Mouse (Mus musculus) bone marrow, adult 2 months (tissue): ENCODE measurements around the gene Rab30. TPM values are rescaled to one million over a fixed set of nuclear protein-coding genes. Genes with fewer than 3 reads are reported as not detected.

ENCODE experiments used
- H3K27ac ChIP-seq: fragments of 200-500 bp; 2 replicates; pipeline ENCODE4 v1.5.1; 2012; ENCODE audit warnings: low read depth, mild to moderate bottlenecking, control low read depth, inconsistent platforms, low read length; ENCODE audit not compliant: control insufficient read depth, poor library complexity, insufficient read depth
- H3K4me1 ChIP-seq: fragments of 200-500 bp; 2 replicates; pipeline ENCODE4 v1.6.1; 2011; ENCODE audit warnings: low read length; ENCODE audit not compliant: control insufficient read depth, insufficient read depth
- H3K4me3 ChIP-seq: fragments of 200-500 bp; replicated peaks from 2 replicates; pipeline ENCODE3; 2011; ENCODE audit warnings: mild to moderate bottlenecking, low read depth, low read length, control low read depth; ENCODE audit not compliant: control insufficient read depth
- CTCF ChIP-seq: fragments of 200-500 bp; IDR thresholded peaks from 2 replicates; pipeline ENCODE4 v1.5.1; 2011; ENCODE audit warnings: low read length, control low read depth; ENCODE audit not compliant: control insufficient read depth, insufficient read depth
- POLR2A ChIP-seq: fragments of 200-500 bp; IDR thresholded peaks from 2 replicates; pipeline ENCODE4 v1.6.1; 2011; ENCODE audit warnings: low read depth, mild to moderate bottlenecking, control low read depth, low read length, borderline replicate concordance; ENCODE audit not compliant: control insufficient read depth
- WGBS: fragments of 180-500 bp; shearing (Covaris S2); methylation state at CpG from one replicate; pipeline ENCODE4 v1.1.7; 2018; 5-methylcytosine and 5-hydroxymethylcytosine counted together
- polyA plus RNA-seq: library from polyadenylated mRNA; stranded (reverse); fragments of >200 nt; gene quantifications from 2 replicates; pipeline ENCODE4 v1.2.4, GENCODE M21; 2011; ENCODE audit warnings: low replicate concordance; ENCODE audit not compliant: missing spikeins, insufficient read depth, insufficient read length

Rab30 gene
- polyA plus RNA-seq, 1 experiment, result 6.8 TPM

DNA sequence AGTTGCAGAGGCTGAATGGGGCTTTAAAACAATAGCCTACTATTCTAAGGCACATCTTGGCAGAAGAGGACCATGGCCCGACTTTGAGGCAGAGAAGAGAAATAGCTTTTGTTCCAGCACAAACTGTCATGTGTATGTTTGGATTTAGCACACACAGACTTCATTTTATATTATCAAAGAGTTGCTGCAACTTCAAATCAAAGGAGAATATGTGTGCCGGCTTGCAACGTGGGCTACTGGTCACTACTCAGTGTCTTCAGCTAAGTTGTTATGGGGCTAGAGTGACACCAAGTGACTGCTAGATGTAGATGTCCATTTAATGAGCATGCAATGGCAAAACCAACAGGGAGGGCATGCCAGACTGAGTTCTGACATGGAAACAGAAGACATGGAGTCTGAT lies 86.6 kb downstream of the Rab30 start:
- WGBS, result 67% methylated on average over 3 of the region's 3 CpGs
- Histone ChIP-seq H3K4me1 (peaks cover 1% of the 10 kb centered on the region), H3K4me3 (no peak overlapping the region), H3K27ac (no peak overlapping the region)
- TF ChIP-seq CTCF (no peak), POLR2A (no peak)

DNA sequence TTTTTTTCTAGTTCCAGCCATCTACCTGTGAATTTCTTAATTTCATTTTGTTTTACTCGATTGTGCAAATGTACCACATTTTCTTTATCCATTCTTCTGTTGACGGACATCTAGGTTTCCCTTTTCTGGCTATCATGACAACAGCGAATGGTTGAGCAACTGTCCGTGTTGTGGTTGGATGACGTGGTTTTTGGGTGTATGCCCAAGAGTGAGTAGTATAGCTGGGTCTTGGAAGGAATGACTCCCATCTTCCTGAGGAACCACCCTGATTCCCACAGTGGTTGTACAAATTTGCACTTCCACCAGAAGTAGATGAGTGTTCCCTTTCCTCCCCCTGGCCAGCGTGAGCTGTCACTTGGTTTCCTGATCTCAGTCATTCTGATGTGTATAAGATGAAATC lies 91.0 kb downstream of the Rab30 start:
- 24% methylated on average over 6 of the region's 6 CpGs for WGBS
- no peak overlapping the region for H3K27ac ChIP-seq
- H3K4me1 ChIP-seq, result no peaks in the 10 kb centered on the region; the same call in 1 of the 2 replicates
- no peak overlapping the region for H3K4me3 ChIP-seq
- TF ChIP-seq CTCF (no peak), POLR2A (no peak)

DNA sequence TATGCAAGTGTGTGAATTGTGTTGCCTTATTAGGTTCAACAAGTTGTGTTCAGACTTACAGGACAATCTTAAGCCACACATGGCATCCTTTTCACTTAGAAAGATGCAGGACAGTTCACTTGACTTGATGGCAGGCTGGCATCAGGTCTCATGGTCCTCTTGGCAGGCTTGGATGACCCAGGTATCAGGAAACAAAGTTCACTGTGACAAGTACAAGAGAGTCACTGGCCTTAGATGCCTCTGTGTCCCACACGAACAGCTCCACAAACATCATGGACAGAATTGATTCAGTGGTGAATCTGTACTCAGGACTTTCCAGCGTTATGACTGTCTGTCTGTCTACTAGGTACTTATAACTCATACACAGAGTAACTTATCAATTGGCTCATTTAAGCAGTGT lies 93.0 kb downstream of the Rab30 start:
- H3K4me3 ChIP-seq, result no peak overlapping the region
- WGBS, result 80% methylated on average over 2 of the region's 2 CpGs
- H3K27ac ChIP-seq, result no peak overlapping the region
- H3K4me1 ChIP-seq, result no peaks in the 10 kb centered on the region; the same call in 1 of the 2 replicates
- TF ChIP-seq CTCF (no peak), POLR2A (no peak)

DNA sequence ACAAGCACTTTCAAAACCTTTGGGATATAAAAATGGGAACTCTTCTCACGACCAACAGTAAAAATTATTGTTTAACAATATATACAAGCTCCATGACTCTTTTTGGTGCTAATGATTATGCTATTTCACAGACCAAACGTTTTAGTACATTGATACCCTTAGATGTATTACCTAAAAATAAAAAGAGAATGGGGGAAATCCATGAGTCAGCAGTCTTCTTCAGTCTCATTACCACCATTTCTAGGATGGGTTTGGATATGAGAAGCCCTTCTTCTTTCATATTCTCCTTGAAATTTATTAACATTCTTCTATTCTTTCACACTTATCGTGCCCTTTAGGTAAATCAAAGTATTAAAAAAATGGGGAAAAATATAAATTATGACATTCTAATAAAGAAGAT lies 95.0 kb downstream of the Rab30 start:
- H3K27ac ChIP-seq, result no peak overlapping the region
- no peak overlapping the region for H3K4me3 ChIP-seq
- H3K4me1 ChIP-seq, result no peaks in the 10 kb centered on the region; the same call in 1 of the 2 replicates
- 73% methylated on average over 3 of the region's 3 CpGs for WGBS
- TF ChIP-seq POLR2A (no peak), CTCF (no peak)

DNA sequence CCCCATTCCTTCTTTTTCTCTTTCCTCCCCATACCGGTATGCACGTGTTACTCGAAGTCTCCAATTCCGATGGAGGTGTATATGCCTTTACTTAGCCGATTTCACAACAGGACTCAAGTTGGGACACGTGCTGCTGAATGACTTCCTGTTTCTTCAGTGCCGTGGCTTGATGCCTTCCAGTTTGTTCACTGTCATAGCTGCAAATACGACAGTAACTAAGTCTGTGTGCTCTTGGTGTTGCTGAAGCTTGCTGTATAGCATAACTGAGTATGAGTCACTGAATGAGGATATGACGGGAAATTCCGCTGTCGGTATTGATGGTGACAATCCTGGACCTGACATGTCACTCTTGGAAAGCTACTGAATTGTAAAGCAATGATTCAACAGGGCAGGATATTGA lies 95.8 kb downstream of the Rab30 start:
- Histone ChIP-seq H3K4me1 (no peaks in the 10 kb centered on the region; the same call in 1 of the 2 replicates), H3K27ac (no peak overlapping the region), H3K4me3 (no peak overlapping the region)
- WGBS, result 27% methylated on average over 11 of the region's 11 CpGs
- TF ChIP-seq CTCF, result no peak
- TF ChIP-seq POLR2A, result no peak

DNA sequence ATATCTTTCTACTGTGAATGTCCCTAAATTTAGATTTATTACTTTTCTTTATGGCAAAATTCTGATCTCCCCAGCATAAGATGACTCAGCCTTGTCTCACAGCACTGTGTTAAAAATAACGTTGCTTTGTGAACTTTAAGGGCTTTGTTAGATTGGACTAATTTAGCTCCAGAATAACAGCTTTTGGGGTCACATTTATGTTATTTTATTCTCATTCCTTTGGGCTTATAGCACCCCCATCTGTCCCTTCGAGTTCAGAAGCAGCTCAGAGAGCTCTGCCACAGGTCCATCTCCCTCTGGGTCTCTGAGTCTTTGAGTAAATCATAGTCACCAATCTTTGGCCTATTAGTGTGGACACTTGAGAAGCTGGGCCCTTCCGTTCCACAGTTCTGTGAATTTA lies 96.5 kb downstream of the Rab30 start:
- TF ChIP-seq CTCF, result no peak
- no peak for TF ChIP-seq POLR2A
- WGBS, result 58% methylated on average over 3 of the region's 3 CpGs
- H3K4me3 ChIP-seq, result no peak overlapping the region
- H3K4me1 ChIP-seq, result no peaks in the 10 kb centered on the region
- no peak overlapping the region for H3K27ac ChIP-seq

DNA sequence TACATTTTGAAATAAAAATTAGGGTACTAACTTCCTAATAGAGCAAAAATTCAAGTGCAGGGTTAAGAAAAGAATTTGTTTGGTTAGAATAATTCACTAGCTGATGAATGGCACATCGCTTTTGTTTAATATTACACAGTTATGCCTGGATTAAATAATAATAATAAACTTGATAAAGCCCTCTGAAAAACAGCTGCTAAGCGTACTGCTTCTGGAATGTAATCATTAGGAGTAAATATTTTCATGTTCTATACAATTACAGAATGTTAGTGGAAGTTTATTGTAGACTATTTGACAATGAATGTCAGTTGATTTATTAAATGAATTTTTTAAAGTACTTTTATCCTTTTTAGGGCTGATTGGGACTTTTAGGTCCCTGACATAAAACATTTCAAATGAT lies 100.9 kb downstream of the Rab30 start:
- H3K27ac ChIP-seq, result no peak overlapping the region
- H3K4me3 ChIP-seq, result no peak overlapping the region
- TF ChIP-seq CTCF, result no peak
- no peak for TF ChIP-seq POLR2A
- 85% methylated on average over 2 of the region's 2 CpGs for WGBS
- H3K4me1 ChIP-seq, result no peaks in the 10 kb centered on the region

DNA sequence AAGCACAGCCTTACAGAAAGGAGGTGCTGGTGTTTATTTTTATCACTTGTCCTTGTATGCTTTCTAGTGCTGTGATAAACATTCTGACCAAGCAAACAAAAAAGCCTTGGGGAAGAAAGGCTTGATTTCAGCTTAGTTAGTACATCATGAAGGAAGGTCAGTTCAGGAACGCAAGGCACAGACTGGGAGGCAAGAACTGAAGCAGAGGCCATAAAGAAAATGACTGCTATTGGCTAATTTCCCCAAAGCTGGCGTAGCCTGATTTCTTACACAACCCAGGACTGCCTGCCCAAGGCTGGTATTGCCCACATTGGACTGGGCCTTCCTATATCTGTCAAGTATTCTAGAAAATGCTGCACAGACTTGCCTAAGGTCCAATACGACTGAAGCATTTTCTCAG lies 106.8 kb downstream of the Rab30 start:
- WGBS, result 69% methylated on average over 3 of the region's 3 CpGs

DNA sequence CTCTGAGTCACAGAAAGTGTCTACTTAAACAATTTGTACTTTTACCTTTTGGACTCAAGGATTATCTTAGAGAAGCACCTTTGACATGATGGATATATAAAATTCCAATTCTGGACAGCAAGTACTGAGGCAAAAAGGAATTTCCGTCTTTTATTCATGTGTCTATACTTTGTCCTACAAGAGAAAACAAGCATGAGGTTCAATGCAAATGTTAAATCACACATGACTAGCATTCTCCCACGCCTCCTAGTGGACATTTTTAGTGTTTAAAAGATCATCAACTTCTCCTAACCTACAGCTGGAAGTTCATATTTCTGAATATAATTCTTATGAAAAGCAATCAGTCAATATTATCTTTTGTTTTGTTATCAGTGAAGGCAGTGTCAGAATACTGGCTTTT lies 125.1 kb downstream of the Rab30 start:
- WGBS, result 30% methylated on average over 2 of the region's 2 CpGs
- no peak for TF ChIP-seq POLR2A
- TF ChIP-seq CTCF, result no peak
- no peak overlapping the region for H3K27ac ChIP-seq
- no peaks in the 10 kb centered on the region for H3K4me1 ChIP-seq
- H3K4me3 ChIP-seq, result no peak overlapping the region

More for the DNA sequence above, 106.8 kb downstream of the Rab30 start:
- TF ChIP-seq POLR2A (no peak), CTCF (no peak)
- H3K4me3 ChIP-seq, result no peak overlapping the region
- no peaks in the 10 kb centered on the region for H3K4me1 ChIP-seq
- no peak overlapping the region for H3K27ac ChIP-seq
